Mouse (Mus musculus) small intestine, adult 2 months (tissue): ENCODE results near the gene Cacna2d1. TPM values are rescaled to one million over a fixed set of nuclear protein-coding genes. Genes with fewer than 3 reads are reported as not detected.

Experiments used
- H3K27ac ChIP-seq: fragments of 200-500 bp; 2 replicates; pipeline ENCODE4 v1.5.1; 2012; ENCODE audit warnings: low read depth, low read length, control low read depth, inconsistent platforms; ENCODE audit not compliant: insufficient read depth
- H3K27me3 ChIP-seq: fragments of 200-500 bp; 2 replicates; pipeline ENCODE4 v1.6.1; 2012; ENCODE audit warnings: mild to moderate bottlenecking, moderate library complexity, low read length, inconsistent platforms; ENCODE audit not compliant: control insufficient read depth, insufficient read depth
- H3K36me3 ChIP-seq: fragments of 200-500 bp; 2 replicates; pipeline ENCODE4 v1.6.1; 2012; ENCODE audit warnings: mild to moderate bottlenecking, low read length, control low read depth, inconsistent platforms; ENCODE audit not compliant: control insufficient read depth, insufficient read depth
- H3K4me1 ChIP-seq: fragments of 200-500 bp; 2 replicates; pipeline ENCODE4 v1.6.1; 2012; ENCODE audit warnings: low read length, inconsistent platforms, mixed read lengths; ENCODE audit not compliant: control insufficient read depth, insufficient read depth, insufficient read length
- H3K4me3 ChIP-seq: fragments of 200-500 bp; 2 replicates; pipeline ENCODE4 v1.5.1; 2012; ENCODE audit warnings: low read depth, mild to moderate bottlenecking, control low read depth, inconsistent platforms, low read length, moderate library complexity
- CTCF ChIP-seq: fragments of 200-500 bp; IDR thresholded peaks from 2 replicates; pipeline ENCODE4 v1.5.1; 2012; ENCODE audit warnings: low read depth, mild to moderate bottlenecking, control low read depth, inconsistent platforms, low read length, moderate library complexity, mixed read lengths; ENCODE audit not compliant: insufficient replicate concordance, insufficient read length; ENCODE audit errors: extremely low read depth
- POLR2A ChIP-seq: fragments of 200-500 bp; IDR thresholded peaks from 2 replicates; pipeline ENCODE4 v1.6.1; 2012; ENCODE audit warnings: low read depth, mild to moderate bottlenecking, control low read depth, inconsistent platforms, low read length, moderate library complexity
- whole genome bisulfite sequencing: fragments of 180-500 bp; shearing (Covaris S2); methylation state at CpG from one replicate; pipeline ENCODE4 v1.1.7; 2018; 5-methylcytosine and 5-hydroxymethylcytosine counted together
- polyA plus RNA-seq: library from polyadenylated mRNA; depleted of rRNA; stranded (reverse); fragments of >200 nt; gene quantifications from 2 replicates; pipeline ENCODE4 v1.2.3, GENCODE M21; 2012

The Cacna2d1 gene
- polyA plus RNA-seq, 1 experiment: 0.65 TPM

DNA sequence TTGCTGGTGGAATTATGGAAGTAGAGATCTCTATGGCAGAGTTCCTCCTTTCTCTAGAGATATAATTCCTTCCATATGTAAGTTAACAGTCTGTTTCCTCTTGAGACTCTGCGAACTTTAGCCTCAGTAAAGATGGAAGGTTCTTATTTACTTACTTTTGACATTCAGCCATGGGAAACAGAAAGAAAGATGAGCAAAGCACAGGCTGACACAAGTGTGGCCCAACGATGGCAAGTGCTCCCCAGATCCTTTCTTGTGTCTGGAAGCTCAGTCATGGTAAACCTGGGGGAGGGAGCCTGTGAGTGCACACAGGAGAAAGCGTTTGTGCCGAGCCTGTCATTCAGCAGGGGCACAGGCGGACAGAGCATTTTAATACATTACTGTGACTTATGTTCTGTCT is 48.9 kb downstream of the Cacna2d1 start:
- TF ChIP-seq CTCF: no peak
- no peak for TF ChIP-seq POLR2A
- H3K4me1 ChIP-seq: no peaks in the 10 kb centered on the region
- no peaks in the 10 kb centered on the region for H3K36me3 ChIP-seq
- no peaks in the 10 kb centered on the region for H3K27me3 ChIP-seq
- WGBS: 43% methylated on average over 5 of the region's 5 CpGs
- H3K4me3 ChIP-seq: no peak overlapping the region
- no peak overlapping the region for H3K27ac ChIP-seq

GRCm38 (mm10) chr5:15985228-15985858 is 50.9 kb downstream of the Cacna2d1 start:
- WGBS: 93% methylated on average over 7 of the region's 7 CpGs
- no peak for TF ChIP-seq POLR2A
- TF ChIP-seq CTCF: no peak

GRCm38 (mm10) chr5:15985901-15986300 is 51.4 kb downstream of the Cacna2d1 start:
- Histone ChIP-seq H3K27me3 (no peaks in the 10 kb centered on the region), H3K36me3 (no peaks in the 10 kb centered on the region), H3K27ac (no peak overlapping the region), H3K4me3 (no peak overlapping the region), H3K4me1 (no peaks in the 10 kb centered on the region)
- WGBS: 59% methylated on average over 4 of the region's 4 CpGs
- TF ChIP-seq POLR2A (no peak), CTCF (no peak)

More at GRCm38 (mm10) chr5:15985228-15985858, 50.9 kb downstream of the Cacna2d1 start:
- Histone ChIP-seq H3K27me3 (no peaks in the 10 kb centered on the region), H3K36me3 (no peaks in the 10 kb centered on the region), H3K27ac (no peak overlapping the region), H3K4me1 (no peaks in the 10 kb centered on the region), H3K4me3 (no peak overlapping the region)

GRCm38 (mm10) chr5:15991428-15992139 is 57.1 kb downstream of the Cacna2d1 start:
- Histone ChIP-seq H3K27me3 (no peaks in the 10 kb centered on the region), H3K4me1 (no peaks in the 10 kb centered on the region), H3K27ac (no peak overlapping the region), H3K36me3 (no peaks in the 10 kb centered on the region), H3K4me3 (no peak overlapping the region)
- TF ChIP-seq CTCF (no peak), POLR2A (no peak)
- WGBS: 78% methylated on average over 12 of the region's 12 CpGs

DNA sequence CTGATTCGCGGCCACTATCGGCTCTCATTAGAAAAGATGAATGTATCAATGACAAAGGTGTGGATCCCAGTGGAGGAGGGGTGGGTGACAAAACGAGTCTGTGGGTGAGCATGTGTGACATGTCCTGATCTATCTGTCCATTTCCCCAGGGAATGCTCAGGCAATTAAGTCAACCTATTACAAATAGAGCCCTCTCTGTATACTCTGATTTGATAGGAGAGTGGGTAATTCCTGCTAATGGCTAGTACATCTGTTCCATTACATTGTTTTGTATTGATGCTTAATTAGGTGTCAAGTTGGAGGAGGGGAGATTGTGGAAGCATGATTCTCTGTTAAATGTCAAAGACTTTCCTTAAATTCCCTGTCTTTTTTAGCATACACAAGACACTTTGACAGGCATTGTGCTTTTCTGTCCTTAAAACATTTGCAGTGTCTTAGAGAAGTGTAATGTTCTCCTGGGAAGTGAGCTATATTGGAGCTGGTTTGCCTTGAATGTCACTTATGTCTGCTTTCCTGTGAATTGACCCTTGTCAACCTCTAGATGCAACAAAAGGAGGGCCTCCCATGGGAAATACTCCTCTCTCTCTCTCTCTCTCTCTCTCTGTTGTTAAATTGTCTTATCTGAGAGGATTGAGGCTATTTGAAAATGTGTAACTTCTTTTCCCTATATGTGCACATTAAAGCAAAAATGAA is 58.9 kb downstream of the Cacna2d1 start:
- H3K4me1 ChIP-seq: no peaks in the 10 kb centered on the region
- H3K27ac ChIP-seq: no peak overlapping the region
- TF ChIP-seq POLR2A: no peak
- no peak for TF ChIP-seq CTCF
- 77% methylated on average over 4 of the region's 4 CpGs for WGBS
- no peaks in the 10 kb centered on the region for H3K36me3 ChIP-seq
- H3K4me3 ChIP-seq: no peak overlapping the region
- H3K27me3 ChIP-seq: no peaks in the 10 kb centered on the region

GRCm38 (mm10) chr5:15997190-15997589 is 62.7 kb downstream of the Cacna2d1 start:
- no peaks in the 10 kb centered on the region for H3K36me3 ChIP-seq
- H3K27me3 ChIP-seq: no peaks in the 10 kb centered on the region
- TF ChIP-seq CTCF (no peak), POLR2A (no peak)
- no peak overlapping the region for H3K27ac ChIP-seq
- H3K4me3 ChIP-seq: no peak overlapping the region
- no peaks in the 10 kb centered on the region for H3K4me1 ChIP-seq
- WGBS: 89% methylated on average over 3 of the region's 3 CpGs

DNA sequence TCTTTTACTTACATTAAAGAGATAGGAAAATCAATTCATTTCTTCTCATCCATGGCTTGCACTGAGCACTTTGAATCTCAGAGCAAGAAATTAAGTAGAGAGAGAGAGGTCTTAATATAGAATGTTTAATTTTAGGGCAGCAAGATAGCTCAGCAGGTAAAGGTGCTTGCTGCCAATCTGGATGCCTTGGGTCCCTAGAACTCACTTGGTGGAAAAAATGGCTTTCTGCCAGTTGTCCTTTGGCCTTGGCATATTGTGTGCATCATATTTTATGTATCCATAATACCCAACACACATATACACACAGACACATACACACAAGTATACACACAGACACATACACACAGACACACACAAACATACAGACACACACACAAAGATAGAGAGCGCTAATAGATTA is 63.3 kb downstream of the Cacna2d1 start:
- H3K27me3 ChIP-seq: no peaks in the 10 kb centered on the region
- H3K4me3 ChIP-seq: no peak overlapping the region
- no peaks in the 10 kb centered on the region for H3K4me1 ChIP-seq
- 92% methylated on average over 1 of the region's 1 CpGs for WGBS
- H3K36me3 ChIP-seq: no peaks in the 10 kb centered on the region
- TF ChIP-seq POLR2A: no peak
- no peak for TF ChIP-seq CTCF
- H3K27ac ChIP-seq: no peak overlapping the region
